Mouse (Mus musculus) C2C12 (cell line): ENCODE results near the gene Hsph1.

ENCODE experiments used
- CTCF ChIP-seq: IDR thresholded peaks from one replicate; pipeline ENCODE4 v1.5.1; 2011; ENCODE audit not compliant: control insufficient read depth, insufficient read depth, insufficient read length
- FOSL1 ChIP-seq: IDR thresholded peaks from one replicate; pipeline ENCODE4 v1.8.0; 2011; ENCODE audit warnings: mild to moderate bottlenecking, low read length; ENCODE audit not compliant: poor library complexity, insufficient read depth, severe bottlenecking
- MAX ChIP-seq: IDR thresholded peaks from one replicate; pipeline ENCODE4 v1.6.1; 2011; ENCODE audit warnings: mild to moderate bottlenecking, control low read depth
- MYOD1 ChIP-seq: IDR thresholded peaks from one replicate; pipeline ENCODE4 v1.6.1; 2011; ENCODE audit warnings: low read depth; ENCODE audit not compliant: control insufficient read depth, insufficient read length
- MYOG ChIP-seq: IDR thresholded peaks from one replicate; pipeline ENCODE4 v1.6.1; 2011; ENCODE audit not compliant: control insufficient read depth, insufficient read length; ENCODE audit errors: extremely low read depth
- USF1 ChIP-seq: IDR thresholded peaks from one replicate; pipeline ENCODE4 v1.6.1; 2011; ENCODE audit warnings: low read depth, mild to moderate bottlenecking, control low read depth, moderate library complexity

GRCm38 (mm10) chr5:149607083-149607720 is 29.0 kb downstream of the Hsph1 start:
- TF ChIP-seq MAX: no peak
- no peak for TF ChIP-seq CTCF
- TF ChIP-seq USF1: peak; percentile 86
- TF ChIP-seq MYOG: no peak
- no peak for TF ChIP-seq FOSL1
- no peak for TF ChIP-seq MYOD1
